Mouse (Mus musculus) G1E-ER4 (cell line): ENCODE measurements around the gene Zfp280c. TPM values are rescaled to one million over a fixed set of nuclear protein-coding genes. Genes with fewer than 3 reads are reported as not detected.

ENCODE experiments used
- GATA1 ChIP-seq: IDR thresholded peaks from one replicate; pipeline ENCODE4 v1.8.0; 2012; ENCODE audit warnings: low read length, inconsistent platforms
- polyA plus RNA-seq: library from polyadenylated mRNA; stranded (reverse); fragments of >175 nt; gene quantifications from 2 replicates; pipeline ENCODE4 v1.2.3, GENCODE M21; 2012

Gene Zfp280c
- polyA plus RNA-seq = 0.32 and 1.1 TPM in 2 replicates

GRCm38 (mm10) chrX:48594099-48594760 lies at the start of gene Zfp280c:
Gene Zfp280c, minus strand, starts transcription at chrX:48594504.
- no peak for TF ChIP-seq GATA1

GRCm38 (mm10) chrX:48637032-48637431 lies 42.7 kb upstream of the Zfp280c start:
- TF ChIP-seq GATA1 = no peak

- no peak for TF ChIP-seq GATA1
Measured at GRCm38 (mm10) chrX:48624054-48624420, 29.7 kb upstream of the Zfp280c start.

- TF ChIP-seq GATA1 = no peak
Measured at GRCm38 (mm10) chrX:48623379-48624053, 29.2 kb upstream of the Zfp280c start, which contains the start of gene Slc25a14. Gene Slc25a14, plus strand, starts transcription at chrX:48623413.

GRCm38 (mm10) chrX:48623049-48623378 lies 28.7 kb upstream of the Zfp280c start:
- no peak for TF ChIP-seq GATA1

GRCm38 (mm10) chrX:48604872-48605271 lies 10.6 kb upstream of the Zfp280c start:
- TF ChIP-seq GATA1 = no peak

- no peak for TF ChIP-seq GATA1
Measured at GRCm38 (mm10) chrX:48596906-48597305, 2.6 kb upstream of the Zfp280c start.

- no peak for TF ChIP-seq GATA1
Measured at GRCm38 (mm10) chrX:48596053-48596452, 1.7 kb upstream of the Zfp280c start.

- no peak for TF ChIP-seq GATA1
Measured at GRCm38 (mm10) chrX:48593721-48594098, 594 bp downstream of the Zfp280c start.

- no peak for TF ChIP-seq GATA1
Measured at GRCm38 (mm10) chrX:48583332-48583731, 11.0 kb downstream of the Zfp280c start.

- TF ChIP-seq GATA1 = no peak
Measured at GRCm38 (mm10) chrX:48532175-48532574, 62.1 kb downstream of the Zfp280c start.

GRCm38 (mm10) chrX:48526435-48526834 lies 67.9 kb downstream of the Zfp280c start:
- no peak for TF ChIP-seq GATA1

- no peak for TF ChIP-seq GATA1
Measured at GRCm38 (mm10) chrX:48525866-48526265, 68.4 kb downstream of the Zfp280c start.

- no peak for TF ChIP-seq GATA1
Measured at GRCm38 (mm10) chrX:48525332-48525731, 69.0 kb downstream of the Zfp280c start.

- no peak for TF ChIP-seq GATA1
Measured at GRCm38 (mm10) chrX:48523512-48523911, 70.8 kb downstream of the Zfp280c start.

- no peak for TF ChIP-seq GATA1
Measured at GRCm38 (mm10) chrX:48521651-48522050, 72.7 kb downstream of the Zfp280c start.

- no peak for TF ChIP-seq GATA1
Measured at GRCm38 (mm10) chrX:48519549-48520085, 74.7 kb downstream of the Zfp280c start.
